Mouse (Mus musculus): ENCODE results near the gene Dlk1.
"Not testable (repeated sequence)": the region's sequence is repeated elsewhere in the genome, so short reads cannot be mapped to it uniquely, and the experiment has no call there.

Dlk1 gene

GRCm38 (mm10) chr12:109449421-109450411 lies 2.9 kb upstream of the Dlk1 start:
- DNase-seq (ENCODE audit: low read depth, low spot score) = no peak
- Histone ChIP-seq H3K27me3 (ENCODE audit: control insufficient read depth, insufficient read depth, low read length, poor library complexity, severe bottlenecking) (no peaks in the 10 kb centered on the region), H3K36me3 (ENCODE audit: control insufficient read depth, insufficient read depth, low read length, poor library complexity, severe bottlenecking) (no peaks in the 10 kb centered on the region)

- Histone ChIP-seq H3K27me3 (ENCODE audit: control insufficient read depth, insufficient read depth, low read length, poor library complexity, severe bottlenecking) (peaks cover 4% of the 10 kb centered on the region; the same call in 1 of the 2 replicates), H3K36me3 (ENCODE audit: control insufficient read depth, insufficient read depth, low read length, poor library complexity, severe bottlenecking) (no peaks in the 10 kb centered on the region)
- peak; percentile 38 for DNase-seq (ENCODE audit: low read depth, low spot score)
Measured at GRCm38 (mm10) chr12:109453065-109453997, 708 bp downstream of the Dlk1 start.

- DNase-seq (ENCODE audit: low read depth, low spot score) = no peak
- Histone ChIP-seq H3K36me3 (ENCODE audit: control insufficient read depth, insufficient read depth, low read length, poor library complexity, severe bottlenecking) (no peaks in the 10 kb centered on the region), H3K27me3 (ENCODE audit: control insufficient read depth, insufficient read depth, low read length, poor library complexity, severe bottlenecking) (peaks cover 4% of the 10 kb centered on the region; the same call in 1 of the 2 replicates)
Measured at GRCm38 (mm10) chr12:109454137-109454536, 1.5 kb downstream of the Dlk1 start.

GRCm38 (mm10) chr12:109456531-109457202 lies 4.0 kb downstream of the Dlk1 start:
- Histone ChIP-seq H3K27me3 (ENCODE audit: control insufficient read depth, insufficient read depth, low read length, poor library complexity, severe bottlenecking) (peaks cover 4% of the 10 kb centered on the region; the same call in 1 of the 2 replicates), H3K36me3 (ENCODE audit: control insufficient read depth, insufficient read depth, low read length, poor library complexity, severe bottlenecking) (no peaks in the 10 kb centered on the region)
- no peak for DNase-seq (ENCODE audit: low read depth, low spot score)

- DNase-seq (ENCODE audit: low read depth, low spot score) = no peak
- H3K36me3 ChIP-seq (ENCODE audit: control insufficient read depth, insufficient read depth, low read length, poor library complexity, severe bottlenecking) = no peaks in the 10 kb centered on the region
- H3K27me3 ChIP-seq (ENCODE audit: control insufficient read depth, insufficient read depth, low read length, poor library complexity, severe bottlenecking) = peaks cover 4% of the 10 kb centered on the region; the same call in 1 of the 2 replicates
Measured at GRCm38 (mm10) chr12:109457836-109458235, 5.2 kb downstream of the Dlk1 start.

- DNase-seq (ENCODE audit: low read depth, low spot score) = no peak
- Histone ChIP-seq H3K27me3 (ENCODE audit: control insufficient read depth, insufficient read depth, low read length, poor library complexity, severe bottlenecking) (peaks cover 4% of the 10 kb centered on the region; the same call in 1 of the 2 replicates), H3K36me3 (ENCODE audit: control insufficient read depth, insufficient read depth, low read length, poor library complexity, severe bottlenecking) (no peaks in the 10 kb centered on the region)
Measured at GRCm38 (mm10) chr12:109458896-109459295, 6.3 kb downstream of the Dlk1 start.

- peaks cover 4% of the 10 kb centered on the region; the same call in 1 of the 2 replicates for H3K27me3 ChIP-seq (ENCODE audit: control insufficient read depth, insufficient read depth, low read length, poor library complexity, severe bottlenecking)
- no peaks in the 10 kb centered on the region for H3K36me3 ChIP-seq (ENCODE audit: control insufficient read depth, insufficient read depth, low read length, poor library complexity, severe bottlenecking)
- no peak for DNase-seq (ENCODE audit: low read depth, low spot score)
Measured at GRCm38 (mm10) chr12:109459481-109460401, 7.1 kb downstream of the Dlk1 start.

GRCm38 (mm10) chr12:109462594-109462993 lies 10.0 kb downstream of the Dlk1 start:
- H3K36me3 ChIP-seq (ENCODE audit: control insufficient read depth, insufficient read depth, low read length, poor library complexity, severe bottlenecking) = no peaks in the 10 kb centered on the region
- no peak for DNase-seq (ENCODE audit: low read depth, low spot score)
- no peaks in the 10 kb centered on the region for H3K27me3 ChIP-seq (ENCODE audit: control insufficient read depth, insufficient read depth, low read length, poor library complexity, severe bottlenecking)

GRCm38 (mm10) chr12:109467417-109467816 lies 14.8 kb downstream of the Dlk1 start:
- DNase-seq (ENCODE audit: low read depth, low spot score) = peak; percentile 20
- H3K27me3 ChIP-seq (ENCODE audit: control insufficient read depth, insufficient read depth, low read length, poor library complexity, severe bottlenecking); H3K36me3 ChIP-seq (ENCODE audit: control insufficient read depth, insufficient read depth, low read length, poor library complexity, severe bottlenecking): not testable (repeated sequence)

GRCm38 (mm10) chr12:109469793-109470192 lies 17.2 kb downstream of the Dlk1 start:
- DNase-seq (ENCODE audit: low read depth, low spot score) = no peak
- H3K36me3 ChIP-seq (ENCODE audit: control insufficient read depth, insufficient read depth, low read length, poor library complexity, severe bottlenecking) = no peaks in the 10 kb centered on the region

GRCm38 (mm10) chr12:109472627-109473026 lies 20.0 kb downstream of the Dlk1 start:
- H3K36me3 ChIP-seq (ENCODE audit: control insufficient read depth, insufficient read depth, low read length, poor library complexity, severe bottlenecking) = no peaks in the 10 kb centered on the region
- DNase-seq (ENCODE audit: low read depth, low spot score) = no peak
- H3K27me3 ChIP-seq (ENCODE audit: control insufficient read depth, insufficient read depth, low read length, poor library complexity, severe bottlenecking) = no peaks in the 10 kb centered on the region

More at GRCm38 (mm10) chr12:109469793-109470192, 17.2 kb downstream of the Dlk1 start:
- H3K27me3 ChIP-seq (ENCODE audit: control insufficient read depth, insufficient read depth, low read length, poor library complexity, severe bottlenecking) = no peaks in the 10 kb centered on the region

GRCm38 (mm10) chr12:109473575-109473976 lies 21.0 kb downstream of the Dlk1 start:
- Histone ChIP-seq H3K27me3 (ENCODE audit: control insufficient read depth, insufficient read depth, low read length, poor library complexity, severe bottlenecking) (no peaks in the 10 kb centered on the region), H3K36me3 (ENCODE audit: control insufficient read depth, insufficient read depth, low read length, poor library complexity, severe bottlenecking) (no peaks in the 10 kb centered on the region)
- no peak for DNase-seq (ENCODE audit: low read depth, low spot score)

GRCm38 (mm10) chr12:109474187-109474606 lies 21.6 kb downstream of the Dlk1 start:
- H3K27me3 ChIP-seq (ENCODE audit: control insufficient read depth, insufficient read depth, low read length, poor library complexity, severe bottlenecking) = no peaks in the 10 kb centered on the region
- DNase-seq (ENCODE audit: low read depth, low spot score) = no peak
- no peaks in the 10 kb centered on the region for H3K36me3 ChIP-seq (ENCODE audit: control insufficient read depth, insufficient read depth, low read length, poor library complexity, severe bottlenecking)

Data from splenic B cell, adult 2 months (primary cell).